Mouse (Mus musculus) hindbrain, embryonic 13.5 days (tissue): ENCODE data around the gene Ppl. TPM values are rescaled to one million over a fixed set of nuclear protein-coding genes. Genes with fewer than 3 reads are reported as not detected.

Experiments
- ATAC-seq: fragments of 200-750 bp; cut with Nextera tagmentation; 2 replicates; pipeline ENCODE4 v1.8.0; 2017; ENCODE audit warnings: moderate TSS enrichment; ENCODE audit not compliant: low FRiP score
- H3K27ac ChIP-seq: fragments of 300-500 bp; sonication (generic); 2 replicates; pipeline ENCODE4 v1.5.1; 2015; ENCODE audit warnings: inconsistent platforms, mild to moderate bottlenecking, moderate library complexity
- H3K27me3 ChIP-seq: fragments of 300-500 bp; sonication (generic); 2 replicates; pipeline ENCODE4 v1.6.1; 2015; ENCODE audit warnings: mild to moderate bottlenecking, inconsistent platforms
- H3K36me3 ChIP-seq: fragments of 300-500 bp; sonication (generic); 2 replicates; pipeline ENCODE4 v1.6.1; 2015; ENCODE audit warnings: mild to moderate bottlenecking, inconsistent platforms
- H3K4me1 ChIP-seq: fragments of 300-500 bp; sonication (generic); replicated peaks from 2 replicates; pipeline ENCODE4 v1.6.1; 2015; ENCODE audit warnings: inconsistent platforms
- H3K4me2 ChIP-seq: fragments of 300-500 bp; sonication (generic); 2 replicates; pipeline ENCODE4 v1.6.1; 2015; ENCODE audit warnings: inconsistent platforms, mild to moderate bottlenecking, moderate library complexity
- H3K4me3 ChIP-seq: fragments of 300-500 bp; sonication (generic); 2 replicates; pipeline ENCODE4 v1.5.1; 2015; ENCODE audit warnings: mild to moderate bottlenecking, inconsistent platforms
- H3K9ac ChIP-seq: fragments of 300-500 bp; sonication (generic); 2 replicates; pipeline ENCODE4 v1.6.1; 2015; ENCODE audit warnings: mild to moderate bottlenecking, inconsistent platforms
- H3K9me3 ChIP-seq: fragments of 300-500 bp; sonication (generic); 2 replicates; pipeline ENCODE4 v1.6.1; 2016; ENCODE audit warnings: inconsistent platforms
- WGBS: fragments of 180-500 bp; shearing (Covaris S2); methylation state at CpG from one replicate; pipeline ENCODE4 v1.1.7; 2015; 5-methylcytosine and 5-hydroxymethylcytosine counted together
- polyA plus RNA-seq: library from polyadenylated mRNA; unstranded; fragments of >200 nt; fragmentation: Nextera tagmentation; extraction: Ambion mirVana; gene quantifications from 2 replicates; pipeline ENCODE4 v1.2.1, GENCODE M21; 2015

The Ppl gene
- polyA plus RNA-seq, 1 experiment from 2014 or later = 0.25 TPM

- Histone ChIP-seq H3K9ac (peak overlapping the region; percentile 67), H3K27me3 (peaks cover 37% of the 10 kb centered on the region), H3K36me3 (no peaks in the 10 kb centered on the region), H3K27ac (no peak overlapping the region), H3K9me3 (no peaks in the 10 kb centered on the region), H3K4me3 (peak overlapping the region; percentile 43), H3K4me2 (peak overlapping the region; percentile 74), H3K4me1 (peaks cover 20% of the 10 kb centered on the region)
- ATAC-seq = peak; percentile 84
- WGBS = 1% methylated on average over 26 of the region's 26 CpGs
Observed at GRCm38 (mm10) chr16:5146367-5147036, 14.3 kb upstream of the Ppl start.

DNA sequence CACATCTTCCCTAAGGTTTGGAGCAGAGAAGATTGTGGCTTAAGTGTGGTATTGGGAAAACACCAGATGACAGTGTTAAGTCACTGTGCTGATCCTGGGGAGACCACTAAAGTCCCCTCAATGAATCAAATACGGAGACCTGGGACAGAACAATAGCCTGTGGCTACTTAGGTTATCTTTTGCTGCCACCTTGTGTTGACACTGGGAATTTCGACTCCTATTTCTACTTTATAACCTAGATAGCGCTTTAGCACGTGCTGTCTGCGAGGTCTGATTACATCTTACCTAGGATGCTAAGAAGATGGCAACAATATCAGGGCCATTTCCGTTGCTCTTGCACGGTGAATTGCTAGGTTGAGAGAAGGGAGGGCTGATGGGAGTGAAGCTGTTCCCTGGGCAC is 13.3 kb upstream of the Ppl start:
- peaks cover 20% of the 10 kb centered on the region for H3K4me1 ChIP-seq
- H3K9ac ChIP-seq = no peak overlapping the region
- H3K9me3 ChIP-seq = no peaks in the 10 kb centered on the region
- H3K27ac ChIP-seq = peak overlapping the region; percentile 48; the same call in 1 of the 2 replicates
- ATAC-seq = peak; percentile 55
- peak overlapping the region; percentile 74 for H3K4me2 ChIP-seq
- WGBS = 0% methylated on average over 7 of the region's 7 CpGs
- H3K27me3 ChIP-seq = peaks cover 37% of the 10 kb centered on the region
- no peaks in the 10 kb centered on the region for H3K36me3 ChIP-seq
- H3K4me3 ChIP-seq = no peak overlapping the region

- WGBS = 37% methylated on average over 4 of the region's 4 CpGs
- Histone ChIP-seq H3K9ac (no peak overlapping the region), H3K27ac (no peak overlapping the region), H3K36me3 (no peaks in the 10 kb centered on the region), H3K9me3 (no peaks in the 10 kb centered on the region), H3K4me3 (no peak overlapping the region), H3K27me3 (peaks cover 17% of the 10 kb centered on the region), H3K4me2 (no peak overlapping the region), H3K4me1 (no peaks in the 10 kb centered on the region; the same call in 1 of the 2 replicates)
- ATAC-seq = no peak
Observed at GRCm38 (mm10) chr16:5139741-5140140, 7.5 kb upstream of the Ppl start.

DNA sequence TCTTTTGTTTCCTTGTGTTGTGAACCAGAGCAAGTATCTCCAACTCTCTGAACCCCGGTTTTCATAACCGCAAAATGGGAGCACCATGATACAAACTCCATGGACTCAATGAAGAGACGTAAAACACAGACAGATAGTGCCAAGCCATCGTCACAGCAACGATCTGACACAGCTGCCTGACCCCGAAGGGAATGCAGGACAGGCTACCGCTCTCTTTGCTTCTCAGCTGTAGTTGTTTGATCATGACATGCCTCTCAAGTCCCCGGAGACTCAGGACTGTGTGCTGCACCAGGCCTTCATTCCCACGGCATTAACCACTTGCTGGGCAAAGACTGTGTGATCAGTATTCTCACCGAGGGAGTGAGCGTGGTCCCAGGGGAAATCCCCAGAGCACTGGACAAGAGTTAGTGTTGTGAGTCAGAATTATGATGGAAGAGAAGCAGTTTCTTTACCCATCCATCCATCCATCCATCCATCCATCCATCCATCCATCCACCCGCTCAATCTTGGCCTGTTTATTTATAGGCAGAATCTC is 4.9 kb upstream of the Ppl start:
- no peaks in the 10 kb centered on the region for H3K9me3 ChIP-seq
- 31% methylated on average over 12 of the region's 12 CpGs for WGBS
- no peak for ATAC-seq
- H3K4me1 ChIP-seq = peaks cover 5% of the 10 kb centered on the region
- no peak overlapping the region for H3K9ac ChIP-seq
- H3K27me3 ChIP-seq = peaks cover 42% of the 10 kb centered on the region
- H3K27ac ChIP-seq = no peak overlapping the region
- H3K36me3 ChIP-seq = no peaks in the 10 kb centered on the region
- no peak overlapping the region for H3K4me3 ChIP-seq
- no peak overlapping the region for H3K4me2 ChIP-seq

DNA sequence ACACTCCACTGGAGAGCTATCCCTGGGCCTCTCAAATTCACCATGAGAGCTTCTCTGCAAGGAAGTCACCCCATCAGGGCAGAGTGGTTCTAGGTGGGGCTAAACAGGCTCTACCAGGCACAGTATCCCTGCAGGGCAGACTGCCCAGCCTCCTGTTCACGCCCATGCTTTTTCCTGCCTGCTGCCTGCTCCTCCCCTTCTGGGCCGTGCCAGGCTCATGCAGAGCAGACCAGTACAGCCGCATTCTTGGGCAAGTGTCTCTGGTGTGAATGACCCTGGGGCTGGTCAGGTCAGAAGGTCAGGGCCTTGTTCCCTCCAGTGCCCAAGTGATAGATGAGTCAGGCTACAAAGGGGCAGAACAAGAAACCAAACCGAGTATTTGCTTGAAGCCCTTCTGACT is 4.3 kb upstream of the Ppl start:
- H3K9me3 ChIP-seq = no peaks in the 10 kb centered on the region
- H3K9ac ChIP-seq = no peak overlapping the region
- H3K27ac ChIP-seq = no peak overlapping the region
- H3K4me2 ChIP-seq = no peak overlapping the region
- no peaks in the 10 kb centered on the region for H3K36me3 ChIP-seq
- H3K27me3 ChIP-seq = peaks cover 48% of the 10 kb centered on the region
- H3K4me3 ChIP-seq = no peak overlapping the region
- ATAC-seq = no peak
- peaks cover 11% of the 10 kb centered on the region for H3K4me1 ChIP-seq
- WGBS = 3% methylated on average over 4 of the region's 4 CpGs

DNA sequence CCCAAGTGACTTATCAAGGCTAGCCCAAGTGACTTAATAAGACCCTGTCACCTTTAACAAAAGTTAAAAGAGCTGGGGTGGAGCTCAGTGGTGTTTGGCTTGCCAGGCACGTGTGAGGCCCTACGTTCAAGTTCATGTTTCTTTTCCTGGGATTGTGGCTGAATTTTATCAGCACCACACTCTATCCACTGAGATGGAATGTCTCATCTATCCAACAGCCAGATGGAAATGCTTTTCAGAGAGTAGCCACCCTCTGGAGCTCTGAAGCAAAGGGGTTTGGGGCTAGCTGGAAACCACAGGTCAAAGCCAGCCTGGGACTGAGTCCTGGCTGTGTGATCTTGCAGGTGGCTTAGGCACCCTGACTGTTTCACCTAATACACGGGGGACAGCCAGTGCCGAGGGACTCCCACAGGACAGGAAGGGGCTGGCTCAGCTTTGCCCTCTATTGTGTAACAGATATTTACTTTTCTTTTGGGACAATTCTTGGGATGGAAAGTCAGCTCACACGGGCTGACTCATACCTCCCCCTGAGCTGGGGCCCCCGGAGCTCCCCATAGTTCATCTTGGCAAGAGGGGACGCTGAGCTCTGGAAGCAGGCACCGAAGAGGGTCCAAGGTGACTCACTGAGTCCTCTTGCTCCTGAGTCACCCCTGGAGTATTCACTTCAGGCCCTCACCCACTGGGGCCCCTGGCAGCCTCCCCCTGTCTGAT is 3.5 kb upstream of the Ppl start:
- 70% methylated on average over 8 of the region's 8 CpGs for WGBS
- peaks cover 56% of the 10 kb centered on the region for H3K27me3 ChIP-seq
- no peak for ATAC-seq

DNA sequence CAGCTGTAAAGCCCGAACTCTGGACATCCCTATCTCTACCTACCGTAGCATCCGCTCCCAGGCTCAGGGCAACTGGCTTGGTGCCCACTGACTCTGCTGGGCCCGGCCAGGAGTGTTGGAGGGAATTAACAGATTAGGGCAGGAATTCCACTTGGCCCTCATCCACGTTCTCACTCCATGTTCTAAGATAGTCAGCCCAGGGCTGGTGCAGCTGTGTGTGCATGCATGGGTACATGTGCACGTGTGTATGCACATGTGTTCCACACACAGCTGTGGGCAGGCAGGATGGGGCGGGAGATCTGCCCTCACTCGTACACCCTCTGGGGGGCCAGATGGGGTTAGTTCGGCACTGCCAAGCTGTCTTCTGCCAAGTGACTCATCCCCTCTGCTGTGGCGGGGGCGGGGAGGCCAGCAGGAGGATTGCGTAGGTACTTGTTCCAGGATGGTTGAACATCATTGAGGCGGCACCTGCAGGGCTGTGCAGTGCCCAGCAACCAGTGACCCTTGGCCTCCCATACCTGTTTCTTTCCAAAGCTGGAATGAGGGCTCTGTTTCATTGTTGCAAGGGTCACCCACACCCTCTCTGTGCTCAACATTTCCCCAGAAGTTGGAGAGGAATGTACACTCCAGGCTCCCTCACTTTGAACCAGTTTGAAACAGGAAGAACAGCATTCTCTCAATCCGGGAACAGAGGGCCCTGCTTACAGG is 2.6 kb upstream of the Ppl start:
- no peak overlapping the region for H3K9ac ChIP-seq
- no peak overlapping the region for H3K27ac ChIP-seq
- H3K4me2 ChIP-seq = no peak overlapping the region
- H3K9me3 ChIP-seq = no peaks in the 10 kb centered on the region
- ATAC-seq = 0 out of 2 replicates have a peak, but pooled peaks have one; percentile 17
- no peak overlapping the region for H3K4me3 ChIP-seq
- no peaks in the 10 kb centered on the region for H3K36me3 ChIP-seq
- WGBS = 83% methylated on average over 13 of the region's 14 CpGs
- peaks cover 65% of the 10 kb centered on the region for H3K27me3 ChIP-seq
- peaks cover 16% of the 10 kb centered on the region for H3K4me1 ChIP-seq

More for the DNA sequence above, 3.5 kb upstream of the Ppl start:
- no peak overlapping the region for H3K27ac ChIP-seq
- H3K9ac ChIP-seq = no peak overlapping the region
- H3K9me3 ChIP-seq = no peaks in the 10 kb centered on the region
- no peak overlapping the region for H3K4me2 ChIP-seq
- no peaks in the 10 kb centered on the region for H3K36me3 ChIP-seq
- H3K4me3 ChIP-seq = no peak overlapping the region
- H3K4me1 ChIP-seq = peaks cover 16% of the 10 kb centered on the region

- H3K4me1 ChIP-seq = peaks cover 16% of the 10 kb centered on the region
- H3K9me3 ChIP-seq = no peaks in the 10 kb centered on the region
- H3K4me3 ChIP-seq = 0 out of 2 replicates have a peak overlapping the region, but pooled peaks have one; percentile 36
- 3% methylated on average over 25 of the region's 25 CpGs for WGBS
- no peak overlapping the region for H3K9ac ChIP-seq
- no peak overlapping the region for H3K27ac ChIP-seq
- H3K36me3 ChIP-seq = no peaks in the 10 kb centered on the region
- H3K27me3 ChIP-seq = peaks cover 77% of the 10 kb centered on the region
- no peak for ATAC-seq
- peak overlapping the region; percentile 54 for H3K4me2 ChIP-seq
Observed at GRCm38 (mm10) chr16:5131251-5131922, 834 bp downstream of the Ppl start.

GRCm38 (mm10) chr16:5130766-5131165 is 1.5 kb downstream of the Ppl start:
- H3K4me1 ChIP-seq = peaks cover 16% of the 10 kb centered on the region
- ATAC-seq = no peak

GRCm38 (mm10) chr16:5130196-5130595 is 2.0 kb downstream of the Ppl start:
- no peak overlapping the region for H3K9ac ChIP-seq
- H3K36me3 ChIP-seq = no peaks in the 10 kb centered on the region
- 66% methylated on average over 2 of the region's 2 CpGs for WGBS
- no peak overlapping the region for H3K4me3 ChIP-seq
- H3K27ac ChIP-seq = no peak overlapping the region
- no peak overlapping the region for H3K4me2 ChIP-seq
- H3K4me1 ChIP-seq = peaks cover 16% of the 10 kb centered on the region
- ATAC-seq = no peak
- H3K27me3 ChIP-seq = peaks cover 67% of the 10 kb centered on the region
- no peaks in the 10 kb centered on the region for H3K9me3 ChIP-seq

More at GRCm38 (mm10) chr16:5130766-5131165, 1.5 kb downstream of the Ppl start:
- WGBS = 12% methylated on average over 4 of the region's 4 CpGs
- Histone ChIP-seq H3K4me3 (no peak overlapping the region), H3K27me3 (peaks cover 72% of the 10 kb centered on the region), H3K9ac (no peak overlapping the region), H3K4me2 (no peak overlapping the region), H3K9me3 (no peaks in the 10 kb centered on the region), H3K36me3 (no peaks in the 10 kb centered on the region), H3K27ac (no peak overlapping the region)

DNA sequence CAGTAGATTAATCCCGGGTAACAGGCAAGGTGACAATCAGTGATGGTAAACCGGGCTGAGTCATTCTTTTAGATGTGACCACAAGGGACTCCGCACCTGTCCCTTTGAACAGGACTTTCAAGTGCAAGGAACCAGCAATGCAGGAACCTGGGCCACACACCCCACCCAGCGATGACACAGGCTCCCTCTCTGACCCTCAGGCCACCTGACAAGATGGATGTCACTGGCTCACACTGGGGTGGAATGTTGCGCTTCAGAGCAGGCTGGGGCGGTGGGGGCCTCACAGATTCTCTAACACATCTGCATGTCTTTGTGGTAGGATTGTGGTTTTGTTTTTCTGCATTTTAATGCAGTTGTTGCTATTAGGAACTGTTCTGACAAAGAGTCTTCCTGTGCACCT is 8.7 kb downstream of the Ppl start:
- 68% methylated on average over 6 of the region's 6 CpGs for WGBS

More for the DNA sequence above, 8.7 kb downstream of the Ppl start:
- Histone ChIP-seq H3K27me3 (peaks cover 20% of the 10 kb centered on the region), H3K9me3 (no peaks in the 10 kb centered on the region; the same call in 1 of the 2 replicates), H3K36me3 (no peaks in the 10 kb centered on the region), H3K4me1 (peaks cover 4% of the 10 kb centered on the region; the same call in 1 of the 2 replicates), H3K9ac (no peak overlapping the region), H3K4me2 (no peak overlapping the region), H3K4me3 (no peak overlapping the region), H3K27ac (no peak overlapping the region)
- ATAC-seq = no peak
